Mouse (Mus musculus) left cerebral cortex, adult 2 months (tissue): ENCODE measurements around the gene Uba7. TPM values are rescaled to one million over a fixed set of nuclear protein-coding genes. Genes with fewer than 3 reads are reported as not detected.

Experiments used
- DNase-seq, 2 experiments: peaks; one replicate each; pipeline ENCODE4 v3.0.0; 2021 to 2022; ENCODE audit warnings: low spot score in 2 of 2, mixed read lengths in 1 of 2; ENCODE audit errors: extremely low spot score in 1 of 2
- H3K27ac ChIP-seq: fragments of 200-600 bp; 2 replicates; pipeline ENCODE4 v1.8.1; 2022
- H3K4me3 ChIP-seq: fragments of 200-600 bp; 2 replicates; pipeline ENCODE4 v1.8.1; 2022
- CTCF ChIP-seq: fragments of 200-600 bp; IDR thresholded peaks from 2 replicates; pipeline ENCODE4 v1.8.1; 2022; ENCODE audit warnings: antibody characterized with exemption, mild to moderate bottlenecking, moderate library complexity
- intact Hi-C: fragments of 180-260 bp; cut with DNase I; formaldehyde crosslinking; loops from one replicate; pipeline ENCODE4 v1.15.1; 2025
- total RNA-seq, 2 experiments: library from RNA; stranded (reverse); gene quantifications; 2 replicates each; pipeline ENCODE4 v1.2.3; 2021

The Uba7 gene
- total RNA-seq, 2 experiments from 2014 or later = 2.6 to 3.8 TPM

GRCm38 (mm10) chr9:108032126-108032525 lies 56.8 kb downstream of the Uba7 start:
- TF ChIP-seq CTCF = no peak
- intact Hi-C loops = no loop called here
- Histone ChIP-seq H3K27ac (no peak overlapping the region), H3K4me3 (no peak overlapping the region)
- DNase-seq = no peak

Other genes starting within 250 kb of the Uba7 start
- gene Rbm5, start 204.5 kb upstream of the Uba7 start, total RNA-seq = 100 to 1,000 TPM; 146 to 147 TPM
- gene Rbm6, start 102.3 kb upstream of the Uba7 start, total RNA-seq = 10 to 100 TPM; 66.5 to 68.4 TPM
- gene Mon1a, start 87.4 kb upstream of the Uba7 start, total RNA-seq = 10 to 100 TPM; 24.3 to 26.7 TPM
- gene Mst1r, start 68.6 kb upstream of the Uba7 start, total RNA-seq = under 1 TPM; 0.68 to 0.91 TPM
- not detected for gene Actl11, start 47.0 kb upstream of the Uba7 start, total RNA-seq
- 100 to 1,000 TPM; 330 to 356 TPM for gene Camkv, start 39.8 kb upstream of the Uba7 start, total RNA-seq
- gene Traip, start 25.4 kb upstream of the Uba7 start, total RNA-seq = 10 to 100 TPM in 1 of 2 experiments, 1 to 10 TPM in 1; 9.5 to 10.9 TPM
- gene Gm20661, start 7.6 kb downstream of the Uba7 start, total RNA-seq = under 1 TPM; 0.28 to 0.66 TPM
- gene Inka1, start 10.4 kb downstream of the Uba7 start, total RNA-seq = 1 to 10 TPM; 2.8 to 4.0 TPM
- gene Cdhr4, start 17.0 kb downstream of the Uba7 start, total RNA-seq = 1 to 10 TPM; 1.3 to 2.3 TPM
- gene Gm20662, start 20.8 kb downstream of the Uba7 start, total RNA-seq = 1 to 10 TPM; 1.2 to 2.4 TPM
- gene Ip6k1, start 27.0 kb downstream of the Uba7 start, total RNA-seq = 100 to 1,000 TPM; 205 to 207 TPM
- 10 to 100 TPM; 16.5 to 17.4 TPM for gene Gmppb, start 73.7 kb downstream of the Uba7 start, total RNA-seq
- gene Amigo3, start 77.7 kb downstream of the Uba7 start, total RNA-seq = 1 to 10 TPM; 1.9 to 2.1 TPM
- gene Mst1, start 104.9 kb downstream of the Uba7 start, total RNA-seq = not detected
- 100 to 1,000 TPM; 107 to 108 TPM for gene Rnf123, start 107.8 kb downstream of the Uba7 start, total RNA-seq
- 10 to 100 TPM; 31.0 to 31.8 TPM for gene Apeh, start 119.1 kb downstream of the Uba7 start, total RNA-seq
- gene Bsn, start 214.9 kb downstream of the Uba7 start, total RNA-seq = 100 to 1,000 TPM; 300 to 320 TPM